Mouse (Mus musculus) neural tube, embryonic 14.5 days (tissue): Measurements from ENCODE around the gene Rufy4. TPM values are rescaled to one million over a fixed set of nuclear protein-coding genes. Genes with fewer than 3 reads are reported as not detected.

ENCODE experiments used
- ATAC-seq: fragments of 200-750 bp; cut with Nextera tagmentation; 2 replicates; pipeline ENCODE4 v1.8.0; 2017; ENCODE audit warnings: low read depth, mild to moderate bottlenecking, moderate TSS enrichment, moderate library complexity
- H3K27ac ChIP-seq: fragments of 300-500 bp; sonication (generic); 2 replicates; pipeline ENCODE4 v1.5.1; 2014; ENCODE audit warnings: low read depth, mild to moderate bottlenecking, control low read depth, low read length, moderate library complexity, mixed read lengths
- H3K27me3 ChIP-seq: fragments of 300-500 bp; sonication (generic); 2 replicates; pipeline ENCODE4 v1.6.1; 2014; ENCODE audit warnings: low read length; ENCODE audit not compliant: control insufficient read depth, insufficient read depth
- H3K36me3 ChIP-seq: fragments of 300-500 bp; sonication (generic); 2 replicates; pipeline ENCODE4 v1.6.1; 2014; ENCODE audit warnings: low read length, mixed read lengths; ENCODE audit not compliant: control insufficient read depth, insufficient read depth
- H3K4me1 ChIP-seq: fragments of 300-500 bp; sonication (generic); 2 replicates; pipeline ENCODE4 v1.6.1; 2014; ENCODE audit warnings: low read length; ENCODE audit not compliant: control insufficient read depth, insufficient read depth
- H3K4me2 ChIP-seq: fragments of 300-500 bp; sonication (generic); 2 replicates; pipeline ENCODE4 v1.6.1; 2014; ENCODE audit warnings: mild to moderate bottlenecking, low read depth, low read length, control low read depth
- H3K4me3 ChIP-seq: fragments of 300-500 bp; sonication (generic); 2 replicates; pipeline ENCODE4 v1.5.1; 2014; ENCODE audit warnings: low read depth, low read length, control low read depth, mixed read lengths
- H3K9ac ChIP-seq: fragments of 300-500 bp; sonication (generic); replicated peaks from 2 replicates; pipeline ENCODE4 v1.6.1; 2014; ENCODE audit warnings: low read depth, mild to moderate bottlenecking, control low read depth, low read length, mixed read lengths
- H3K9me3 ChIP-seq: fragments of 300-500 bp; sonication (generic); 2 replicates; pipeline ENCODE4 v1.6.1; 2016; ENCODE audit warnings: low read length; ENCODE audit not compliant: control insufficient read depth
- WGBS: fragments of 180-500 bp; shearing (Covaris S2); extraction: QIAGEN DNeasy Blood & Tissue Kit; methylation state at CpG from one replicate; pipeline ENCODE4 v1.1.7; 2014; 5-methylcytosine and 5-hydroxymethylcytosine counted together
- polyA plus RNA-seq: library from polyadenylated mRNA; unstranded; fragments of >200 nt; fragmentation: Nextera tagmentation; extraction: Ambion mirVana; gene quantifications from 2 replicates; pipeline ENCODE4 v1.2.1, GENCODE M21; 2014

Gene Rufy4
- polyA plus RNA-seq, result 0.15 and 0.22 TPM in 2 replicates

DNA sequence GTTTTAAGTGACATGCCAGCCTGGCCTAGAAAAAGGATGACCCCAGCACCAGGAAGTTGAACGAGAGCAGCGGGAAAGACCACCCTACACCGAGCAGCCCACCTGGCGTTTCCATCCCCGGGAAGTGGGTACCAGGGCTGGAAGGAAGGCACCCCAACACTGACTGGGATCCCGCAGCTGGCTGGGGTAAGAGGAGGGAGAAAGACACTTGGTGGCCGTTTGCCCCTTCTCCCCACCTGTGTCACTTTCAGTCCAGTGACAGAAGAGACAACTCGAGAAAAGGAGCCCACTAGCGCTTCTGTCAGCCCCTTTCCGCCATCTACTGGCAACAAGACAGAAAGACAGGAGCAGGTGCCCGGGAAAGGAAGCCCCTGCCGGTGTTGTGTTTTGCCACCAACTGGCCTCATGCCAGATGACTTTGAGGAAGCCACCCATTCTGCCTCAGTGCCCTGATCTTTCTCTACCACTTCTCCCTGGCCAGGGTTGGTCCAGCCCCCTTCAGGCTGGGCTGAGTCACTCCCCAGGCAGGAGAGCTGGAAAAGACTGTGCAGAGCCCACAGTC lies at the start of gene Rufy4:
Rufy4 (plus strand) TSS at position 551 of the 562 bp plus-strand sequence.
- H3K4me1 ChIP-seq, result peaks cover 10% of the 10 kb centered on the region; the same call in 1 of the 2 replicates
- peaks cover 7% of the 10 kb centered on the region; the same call in 1 of the 2 replicates for H3K27me3 ChIP-seq
- H3K4me3 ChIP-seq, result peak within 1 kb of the TSS; percentile 43
- H3K9ac ChIP-seq, result peak within 1 kb of the TSS; percentile 55
- WGBS, result under 1% methylated on average over 12 of the region's 12 CpGs
- no peaks in the 10 kb centered on the region for H3K36me3 ChIP-seq
- H3K9me3 ChIP-seq, result no peaks in the 10 kb centered on the region
- ATAC-seq, result peak; percentile 60
- H3K27ac ChIP-seq, result no peak within 1 kb of the TSS
- H3K4me2 ChIP-seq, result peak within 1 kb of the TSS; percentile 81

DNA sequence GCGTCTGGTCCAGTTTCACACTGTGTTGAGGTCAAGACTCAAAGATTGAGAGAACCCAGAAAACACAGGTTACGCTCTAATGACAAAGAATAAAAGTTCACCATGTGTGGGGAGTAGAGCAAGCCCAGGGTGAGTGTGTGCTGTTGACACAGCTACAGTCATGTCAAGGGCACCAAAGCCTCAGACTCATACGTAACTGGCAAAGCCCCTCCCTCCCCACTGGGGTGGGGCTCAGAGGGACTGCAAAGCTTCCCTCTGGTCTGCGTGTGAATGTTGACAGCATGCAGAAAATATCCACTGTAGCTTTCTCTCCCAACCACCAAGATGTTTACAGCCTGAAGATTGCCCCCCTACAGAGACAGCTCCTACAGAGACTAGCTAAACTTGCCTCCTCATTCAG lies 49.1 kb upstream of the Rufy4 start:
- Histone ChIP-seq H3K27me3 (no peaks in the 10 kb centered on the region), H3K27ac (no peak overlapping the region), H3K36me3 (no peaks in the 10 kb centered on the region), H3K9me3 (no peaks in the 10 kb centered on the region), H3K9ac (no peak overlapping the region), H3K4me1 (no peaks in the 10 kb centered on the region), H3K4me2 (no peak overlapping the region), H3K4me3 (no peak overlapping the region)
- ATAC-seq, result no peak
- WGBS, result 86% methylated on average over 4 of the region's 4 CpGs

DNA sequence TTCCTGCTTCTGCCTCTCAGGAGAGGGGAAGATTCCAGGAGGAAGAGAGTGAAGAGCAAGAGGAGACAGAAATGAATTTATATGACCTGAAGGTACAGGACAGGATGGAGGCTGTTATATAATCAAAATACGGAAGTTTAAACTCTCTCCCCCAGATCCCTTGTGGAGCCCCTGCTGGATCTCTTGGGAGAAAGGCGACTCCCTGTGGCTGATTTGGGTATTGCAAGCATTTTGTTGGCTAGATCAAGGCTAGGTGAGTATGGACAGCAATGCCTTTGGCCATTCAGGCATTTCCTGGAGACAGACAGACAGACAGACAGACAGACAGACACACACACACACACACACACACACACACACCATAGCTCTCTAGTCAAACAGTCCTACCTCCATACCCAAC lies 48.0 kb upstream of the Rufy4 start:
- 24% methylated on average over 2 of the region's 2 CpGs for WGBS
- no peak overlapping the region for H3K9ac ChIP-seq
- no peaks in the 10 kb centered on the region for H3K27me3 ChIP-seq
- H3K4me3 ChIP-seq, result no peak overlapping the region
- H3K4me1 ChIP-seq, result no peaks in the 10 kb centered on the region
- no peaks in the 10 kb centered on the region for H3K9me3 ChIP-seq
- no peaks in the 10 kb centered on the region for H3K36me3 ChIP-seq
- no peak overlapping the region for H3K4me2 ChIP-seq
- H3K27ac ChIP-seq, result no peak overlapping the region
- no peak for ATAC-seq

DNA sequence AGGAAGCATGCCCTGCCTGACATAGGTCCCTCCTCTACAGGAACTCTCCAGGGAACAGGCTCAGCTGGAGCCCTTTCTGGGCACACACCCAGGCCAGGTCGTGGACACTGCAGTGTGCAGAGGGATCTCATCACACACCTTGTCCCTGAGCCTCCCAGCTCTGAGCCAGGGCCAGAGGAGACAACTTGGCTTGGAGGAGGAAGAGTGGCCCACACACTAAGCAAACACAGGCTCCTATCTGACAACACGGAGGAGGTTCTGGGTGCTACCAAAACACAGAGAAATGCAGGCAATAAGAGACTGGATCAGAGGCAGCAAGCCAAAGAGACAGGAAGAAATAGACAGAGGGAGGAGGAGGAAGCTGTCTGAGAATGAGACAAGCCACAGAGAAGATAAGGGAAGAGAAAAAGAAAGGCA lies 43.8 kb upstream of the Rufy4 start:
- no peak overlapping the region for H3K9ac ChIP-seq
- no peak overlapping the region for H3K27ac ChIP-seq
- no peak for ATAC-seq
- 52% methylated on average over 2 of the region's 2 CpGs for WGBS
- H3K4me2 ChIP-seq, result no peak overlapping the region
- no peak overlapping the region for H3K4me3 ChIP-seq
- no peaks in the 10 kb centered on the region for H3K27me3 ChIP-seq
- no peaks in the 10 kb centered on the region for H3K36me3 ChIP-seq
- 0 out of 2 replicates have a peak, but pooled peaks cover 3% of the 10 kb centered on the region for H3K4me1 ChIP-seq
- no peaks in the 10 kb centered on the region for H3K9me3 ChIP-seq

DNA sequence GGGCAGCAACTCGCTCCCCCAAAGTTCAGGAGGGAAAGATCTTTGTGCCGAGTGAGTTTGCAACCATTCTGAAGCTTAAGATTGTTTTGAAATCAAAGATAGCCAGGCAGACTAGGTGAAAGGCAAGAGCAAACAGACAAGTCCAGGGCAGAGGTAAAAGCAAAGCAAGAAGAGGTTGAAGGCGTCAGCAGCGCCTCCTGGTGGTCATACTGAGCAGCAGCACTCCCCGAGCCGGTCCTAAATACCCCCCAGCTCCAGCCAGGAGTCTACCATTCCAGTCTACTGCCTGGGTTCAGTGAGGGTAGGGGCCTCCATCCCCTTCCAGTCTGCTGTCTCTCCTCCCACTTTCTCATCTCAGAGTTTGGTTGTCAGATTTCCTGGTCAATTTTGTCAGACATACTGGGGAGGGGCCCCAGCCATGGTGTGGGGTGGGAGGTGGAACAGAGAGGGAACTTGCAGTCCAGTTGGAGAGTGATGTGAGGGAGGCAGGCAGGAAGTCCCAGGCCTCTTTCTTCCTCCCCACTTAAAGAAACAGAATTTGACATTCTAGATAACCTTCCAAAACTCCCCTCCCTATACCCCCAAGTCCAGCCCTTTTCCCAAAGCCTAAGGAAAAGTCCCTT lies 42.4 kb upstream of the Rufy4 start:
- 18% methylated on average over 6 of the region's 6 CpGs for WGBS
- Histone ChIP-seq H3K9me3 (no peaks in the 10 kb centered on the region), H3K9ac (no peak overlapping the region), H3K36me3 (no peaks in the 10 kb centered on the region), H3K27me3 (no peaks in the 10 kb centered on the region), H3K4me1 (0 out of 2 replicates have a peak, but pooled peaks cover 3% of the 10 kb centered on the region), H3K4me3 (no peak overlapping the region), H3K27ac (no peak overlapping the region), H3K4me2 (no peak overlapping the region)
- no peak for ATAC-seq

DNA sequence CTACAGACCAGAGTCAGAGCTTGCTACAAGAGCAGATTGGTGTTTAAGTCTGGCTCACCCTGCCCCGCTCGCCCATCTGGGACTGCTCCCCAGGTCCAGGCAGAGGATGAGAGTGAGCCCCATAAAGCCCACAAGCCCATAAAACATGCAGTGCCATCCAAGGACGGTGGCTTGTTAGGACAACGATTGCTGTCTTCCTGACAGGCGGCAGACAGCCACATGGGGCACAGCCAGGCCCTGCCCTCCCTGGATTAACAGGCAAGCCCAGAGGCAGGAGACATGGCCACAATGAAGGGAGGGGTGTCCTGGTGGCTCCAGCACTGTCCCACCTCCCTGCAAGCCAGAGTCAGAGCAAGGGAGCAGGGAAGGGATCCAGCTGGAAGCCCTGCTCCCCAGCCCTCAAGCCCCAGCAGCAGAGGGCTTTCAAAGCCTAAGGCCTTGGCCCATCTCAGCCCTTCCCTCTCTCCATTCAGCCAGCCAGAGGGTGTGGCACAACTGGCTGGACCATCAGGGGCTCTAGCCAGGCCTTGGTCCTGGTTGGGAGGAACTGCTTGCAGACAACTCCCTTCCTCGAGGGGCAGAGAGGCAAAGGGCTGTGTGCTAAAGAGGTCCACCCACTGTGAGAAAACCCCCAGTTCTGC lies 41.2 kb upstream of the Rufy4 start:
- H3K4me2 ChIP-seq, result no peak overlapping the region
- WGBS, result 45% methylated on average over 6 of the region's 6 CpGs
- no peaks in the 10 kb centered on the region for H3K36me3 ChIP-seq
- H3K4me3 ChIP-seq, result no peak overlapping the region
- no peak overlapping the region for H3K27ac ChIP-seq
- 0 out of 2 replicates have a peak, but pooled peaks cover 3% of the 10 kb centered on the region for H3K4me1 ChIP-seq
- H3K27me3 ChIP-seq, result no peaks in the 10 kb centered on the region
- H3K9ac ChIP-seq, result no peak overlapping the region
- no peaks in the 10 kb centered on the region for H3K9me3 ChIP-seq
- ATAC-seq, result no peak

DNA sequence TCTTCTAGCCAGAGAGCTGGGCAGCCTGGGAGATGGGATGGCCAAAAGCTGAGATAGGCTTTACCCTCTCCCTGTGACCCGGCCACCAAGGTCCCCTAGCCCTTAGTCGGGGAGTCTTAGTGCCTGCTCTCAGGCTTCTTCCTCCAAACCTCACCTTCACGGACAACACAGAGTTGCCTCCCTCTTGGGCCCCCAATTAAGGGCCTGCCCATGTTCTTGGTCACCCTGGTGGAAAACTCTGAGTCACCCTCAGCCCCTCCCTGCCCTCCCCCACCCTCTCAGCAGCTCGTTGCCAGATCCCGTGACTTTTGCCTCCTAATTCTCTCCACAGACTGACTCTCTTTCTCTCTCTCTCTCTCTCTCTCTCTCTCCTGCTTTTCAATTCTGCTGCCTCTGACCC lies 40.6 kb upstream of the Rufy4 start:
- Histone ChIP-seq H3K27me3 (no peaks in the 10 kb centered on the region), H3K27ac (no peak overlapping the region), H3K9me3 (no peaks in the 10 kb centered on the region), H3K4me1 (0 out of 2 replicates have a peak, but pooled peaks cover 3% of the 10 kb centered on the region), H3K36me3 (no peaks in the 10 kb centered on the region), H3K9ac (no peak overlapping the region), H3K4me2 (no peak overlapping the region), H3K4me3 (no peak overlapping the region)
- 43% methylated on average over 5 of the region's 5 CpGs for WGBS
- ATAC-seq, result no peak

DNA sequence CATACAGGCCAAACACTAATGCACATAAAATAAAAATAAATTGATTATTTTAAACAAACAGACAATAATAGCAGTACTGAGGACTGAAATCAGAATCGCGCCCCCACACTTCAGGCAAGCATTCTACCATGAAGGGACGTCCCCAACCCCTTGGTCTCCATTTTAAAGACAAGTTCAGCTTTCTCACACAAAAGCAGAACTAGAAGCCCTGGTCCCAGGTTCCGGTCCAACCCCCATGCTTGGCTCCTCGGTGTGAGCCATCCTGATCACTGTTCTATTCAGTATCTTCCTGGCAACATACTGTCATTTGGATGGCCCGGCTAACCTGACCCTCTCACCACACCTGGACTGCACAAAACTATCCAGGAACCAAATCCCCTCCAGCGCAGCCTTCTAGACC lies 39.8 kb upstream of the Rufy4 start:
- H3K9me3 ChIP-seq, result no peaks in the 10 kb centered on the region
- H3K4me3 ChIP-seq, result no peak overlapping the region
- no peak overlapping the region for H3K27ac ChIP-seq
- 0 out of 2 replicates have a peak, but pooled peaks cover 3% of the 10 kb centered on the region for H3K4me1 ChIP-seq
- H3K36me3 ChIP-seq, result no peaks in the 10 kb centered on the region
- no peaks in the 10 kb centered on the region for H3K27me3 ChIP-seq
- no peak overlapping the region for H3K9ac ChIP-seq
- no peak overlapping the region for H3K4me2 ChIP-seq
- no peak for ATAC-seq
- 90% methylated on average over 7 of the region's 7 CpGs for WGBS

DNA sequence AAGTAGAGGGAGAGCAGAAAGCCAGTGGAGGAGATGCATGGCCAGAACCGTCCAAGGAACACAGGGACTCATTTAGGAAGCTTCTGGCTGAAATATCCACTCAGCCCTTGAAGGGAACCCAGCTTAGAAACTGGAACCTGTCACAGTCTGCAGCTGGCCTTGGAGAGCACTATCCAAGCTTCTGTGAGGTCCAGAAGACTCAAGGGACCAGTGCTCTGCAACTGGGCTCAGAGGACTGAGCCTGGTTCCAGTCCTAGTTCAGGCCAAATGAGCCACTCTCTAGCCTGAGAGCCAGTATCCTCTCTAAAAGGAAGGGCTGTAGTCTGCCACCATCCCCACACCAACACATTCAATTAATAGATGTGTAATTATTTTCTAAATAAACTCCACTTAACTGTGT lies 36.8 kb upstream of the Rufy4 start:
- Histone ChIP-seq H3K27ac (no peak overlapping the region), H3K9me3 (no peaks in the 10 kb centered on the region), H3K4me3 (no peak overlapping the region), H3K36me3 (no peaks in the 10 kb centered on the region), H3K4me1 (0 out of 2 replicates have a peak, but pooled peaks cover 3% of the 10 kb centered on the region), H3K27me3 (no peaks in the 10 kb centered on the region), H3K4me2 (no peak overlapping the region), H3K9ac (no peak overlapping the region)
- 78% methylated on average over 1 of the region's 1 CpGs for WGBS
- no peak for ATAC-seq
